Mouse (Mus musculus) left cerebral cortex, adult 2 months (tissue): ENCODE data around the gene Cnbd2. TPM values are rescaled to one million over a fixed set of nuclear protein-coding genes. Genes with fewer than 3 reads are reported as not detected.
A peak's percentile ranks its signal among the peaks of the same experiment; 100 is the strongest.

Experiments used
- DNase-seq, 2 experiments: peaks; one replicate each; pipeline ENCODE4 v3.0.0; 2021 to 2022; ENCODE audit warnings: low spot score in 2 of 2, mixed read lengths in 1 of 2; ENCODE audit errors: extremely low spot score in 1 of 2
- H3K27ac ChIP-seq: fragments of 200-600 bp; 2 replicates; pipeline ENCODE4 v1.8.1; 2022
- H3K4me3 ChIP-seq: fragments of 200-600 bp; 2 replicates; pipeline ENCODE4 v1.8.1; 2022
- CTCF ChIP-seq: fragments of 200-600 bp; IDR thresholded peaks from 2 replicates; pipeline ENCODE4 v1.8.1; 2022; ENCODE audit warnings: antibody characterized with exemption, mild to moderate bottlenecking, moderate library complexity
- intact Hi-C: fragments of 180-260 bp; cut with DNase I; formaldehyde crosslinking; loops from one replicate; pipeline ENCODE4 v1.15.1; 2025
- total RNA-seq, 2 experiments: library from RNA; stranded (reverse); gene quantifications; 2 replicates each; pipeline ENCODE4 v1.2.3; 2021

Gene Cnbd2
- total RNA-seq, 2 experiments from 2014 or later: 6.9 to 7.3 TPM

- TF ChIP-seq CTCF: no peak
- no peak for DNase-seq
- Histone ChIP-seq H3K27ac (no peak overlapping the region), H3K4me3 (no peak overlapping the region)
- intact Hi-C loops: no loop called here
Observed at GRCm38 (mm10) chr2:156295601-156296063, 16.5 kb upstream of the Cnbd2 start.

GRCm38 (mm10) chr2:156296190-156296589, 15.9 kb upstream of the Cnbd2 start:
- no peak for DNase-seq
- Histone ChIP-seq H3K27ac (no peak overlapping the region), H3K4me3 (no peak overlapping the region)
- intact Hi-C loops: no loop called here
- TF ChIP-seq CTCF: no peak

GRCm38 (mm10) chr2:156297653-156298052, 14.4 kb upstream of the Cnbd2 start:
- TF ChIP-seq CTCF: no peak
- H3K27ac ChIP-seq: peak overlapping the region; percentile 53; the same call in 1 of the 2 replicates
- no peak for DNase-seq

GRCm38 (mm10) chr2:156298458-156298857, 13.6 kb upstream of the Cnbd2 start:
- no peak for TF ChIP-seq CTCF
- peak overlapping the region; percentile 53 for H3K27ac ChIP-seq
- no peak overlapping the region for H3K4me3 ChIP-seq
- peak in 1 of 2 experiments; percentile 27 for DNase-seq
- intact Hi-C loops: no loop called here

More at GRCm38 (mm10) chr2:156297653-156298052, 14.4 kb upstream of the Cnbd2 start:
- H3K4me3 ChIP-seq: no peak overlapping the region
- intact Hi-C loops: no loop called here

GRCm38 (mm10) chr2:156302063-156302462, 10.0 kb upstream of the Cnbd2 start:
- intact Hi-C loops: no loop called here
- DNase-seq: no peak
- Histone ChIP-seq H3K4me3 (no peak overlapping the region), H3K27ac (no peak overlapping the region)
- TF ChIP-seq CTCF: no peak

- Histone ChIP-seq H3K4me3 (no peak overlapping the region), H3K27ac (no peak overlapping the region)
- no peak for TF ChIP-seq CTCF
- DNase-seq: no peak
- intact Hi-C loops: no loop called here
Observed at GRCm38 (mm10) chr2:156304351-156304750, 7.7 kb upstream of the Cnbd2 start.

- TF ChIP-seq CTCF: peak; percentile 64
- no peak overlapping the region for H3K27ac ChIP-seq
- no peak for DNase-seq
- intact Hi-C loops: no loop called here
- H3K4me3 ChIP-seq: no peak overlapping the region
Observed at GRCm38 (mm10) chr2:156305818-156306217, 6.3 kb upstream of the Cnbd2 start.

- no peak overlapping the region for H3K4me3 ChIP-seq
- TF ChIP-seq CTCF: peak; percentile 33
- no peak overlapping the region for H3K27ac ChIP-seq
Observed at GRCm38 (mm10) chr2:156307261-156307660, 4.8 kb upstream of the Cnbd2 start.

GRCm38 (mm10) chr2:156309948-156310347, 2.2 kb upstream of the Cnbd2 start:
- Histone ChIP-seq H3K4me3 (no peak overlapping the region), H3K27ac (no peak overlapping the region)
- no peak for DNase-seq
- no peak for TF ChIP-seq CTCF
- intact Hi-C loops: loop anchor here (5.0 to 10.0 kb wide), 3 partner anchors 152 to 395 kb away; no protein-coding TSS in a partner anchor

More at GRCm38 (mm10) chr2:156307261-156307660, 4.8 kb upstream of the Cnbd2 start:
- no peak for DNase-seq
- intact Hi-C loops: no loop called here

- intact Hi-C loops: loop anchor here (5.0 to 10.0 kb wide), 3 partner anchors 152 to 394 kb away; no protein-coding TSS in a partner anchor
- Histone ChIP-seq H3K4me3 (no peak overlapping the region), H3K27ac (no peak overlapping the region)
- DNase-seq: no peak
- no peak for TF ChIP-seq CTCF
Observed at GRCm38 (mm10) chr2:156310455-156310854, 1.6 kb upstream of the Cnbd2 start.

GRCm38 (mm10) chr2:156310945-156311344, 1.2 kb upstream of the Cnbd2 start:
- intact Hi-C loops: loop anchor here (5.0 to 10.0 kb wide), 3 partner anchors 151 to 394 kb away; no protein-coding TSS in a partner anchor
- Histone ChIP-seq H3K27ac (no peak overlapping the region), H3K4me3 (peak overlapping the region; percentile 99)
- no peak for TF ChIP-seq CTCF
- DNase-seq: no peak

GRCm38 (mm10) chr2:156311441-156311840, 658 bp upstream of the Cnbd2 start:
- Histone ChIP-seq H3K27ac (peak overlapping the region; percentile 98), H3K4me3 (peak overlapping the region; percentile 99)
- TF ChIP-seq CTCF: no peak; the same call in 1 of the 2 replicates
- intact Hi-C loops: loop anchor here (5.0 to 10.0 kb wide), 3 partner anchors 151 to 393 kb away; no protein-coding TSS in a partner anchor
- no peak for DNase-seq

GRCm38 (mm10) chr2:156311841-156312291, 233 bp upstream of the Cnbd2 start:
- intact Hi-C loops: loop anchor here (5.0 to 10.0 kb wide), 3 partner anchors 150 to 393 kb away; no protein-coding TSS in a partner anchor
- DNase-seq: peak; percentile 55 to 61
- H3K4me3 ChIP-seq: peak overlapping the region; percentile 99
- peak overlapping the region; percentile 98 for H3K27ac ChIP-seq
- no peak for TF ChIP-seq CTCF
